Mouse (Mus musculus): ENCODE data around the gene Tmcc3. TPM values are rescaled to one million over a fixed set of nuclear protein-coding genes. Genes with fewer than 3 reads are reported as not detected.
A peak's percentile ranks its signal among the peaks of the same experiment; 100 is the strongest.
"Not testable (repeated sequence)": the region's sequence is repeated elsewhere in the genome, so short reads cannot be mapped to it uniquely, and the experiment has no call there.

Tmcc3 gene
- total RNA-seq, 2 experiments from 2014 or later, result 16.3 to 21.6 TPM

- TF ChIP-seq CTCF (IDR thresholded peaks at IDR 0.05), result no peak
- peak overlapping the region; percentile 74 for H3K27ac ChIP-seq
- intact Hi-C loops (cut with DNase I), result loop anchor here (2.0 kb wide), 1 partner anchor 19 kb away; no protein-coding TSS in a partner anchor
- peak overlapping the region; percentile 47 for H3K4me3 ChIP-seq
- no peak for DNase-seq
Observed at GRCm38 (mm10) chr10:94525784-94526183, 214.0 kb downstream of the Tmcc3 start.

GRCm38 (mm10) chr10:94526834-94527233, 215.1 kb downstream of the Tmcc3 start:
- no peak for DNase-seq
- no peak for TF ChIP-seq CTCF (IDR thresholded peaks at IDR 0.05)
- Histone ChIP-seq H3K4me3 (no peak overlapping the region), H3K27ac (peak overlapping the region; percentile 74; the same call in 1 of the 2 replicates)
- intact Hi-C loops (cut with DNase I), result loop anchor here (2.0 kb wide), 1 partner anchor 18 kb away; no protein-coding TSS in a partner anchor

- Histone ChIP-seq H3K27ac (no peak overlapping the region; the same call in 1 of the 2 replicates), H3K4me3 (no peak overlapping the region)
- intact Hi-C loops (cut with DNase I), result loop anchor here (2.0 kb wide), 1 partner anchor 18 kb away; no protein-coding TSS in a partner anchor
- no peak for TF ChIP-seq CTCF (IDR thresholded peaks at IDR 0.05)
- no peak for DNase-seq
Observed at GRCm38 (mm10) chr10:94527248-94527647, 215.5 kb downstream of the Tmcc3 start.

GRCm38 (mm10) chr10:94530079-94530478, 218.3 kb downstream of the Tmcc3 start:
- TF ChIP-seq CTCF (IDR thresholded peaks at IDR 0.05), result no peak
- DNase-seq, result no peak
- Histone ChIP-seq H3K27ac (no peak overlapping the region), H3K4me3 (no peak overlapping the region)
- intact Hi-C loops (cut with DNase I), result no loop called here

- Histone ChIP-seq H3K27ac (no peak overlapping the region), H3K4me3 (no peak overlapping the region)
- no peak for DNase-seq
- intact Hi-C loops (cut with DNase I), result no loop called here
- TF ChIP-seq CTCF (IDR thresholded peaks at IDR 0.05), result no peak
Observed at GRCm38 (mm10) chr10:94531482-94531881, 219.7 kb downstream of the Tmcc3 start.

- intact Hi-C loops (cut with DNase I), result no loop called here
- no peak overlapping the region for H3K4me3 ChIP-seq
- H3K27ac ChIP-seq, result no peak overlapping the region
- DNase-seq, result no peak
- TF ChIP-seq CTCF (IDR thresholded peaks at IDR 0.05), result no peak
Observed at GRCm38 (mm10) chr10:94533081-94533724, 221.5 kb downstream of the Tmcc3 start.

- intact Hi-C loops (cut with DNase I), result not testable (repeated sequence)
Observed at GRCm38 (mm10) chr10:94538623-94539022, 226.9 kb downstream of the Tmcc3 start.

GRCm38 (mm10) chr10:94540241-94540640, 228.5 kb downstream of the Tmcc3 start:
- no peak overlapping the region for H3K4me3 ChIP-seq
- DNase-seq, result no peak
- H3K27ac ChIP-seq, result no peak overlapping the region
- intact Hi-C loops (cut with DNase I), result no loop called here
- no peak for TF ChIP-seq CTCF (IDR thresholded peaks at IDR 0.05)

More at GRCm38 (mm10) chr10:94538623-94539022, 226.9 kb downstream of the Tmcc3 start:
- H3K27ac ChIP-seq, H3K4me3 ChIP-seq, DNase-seq: not testable (repeated sequence)

GRCm38 (mm10) chr10:94543956-94544355, 232.2 kb downstream of the Tmcc3 start:
- H3K4me3 ChIP-seq, result peak overlapping the region; percentile 26
- intact Hi-C loops (cut with DNase I), result loop anchor here (2.0 kb wide), 1 partner anchor 17 kb away; no protein-coding TSS in a partner anchor
- H3K27ac ChIP-seq, result peak overlapping the region; percentile 49
- no peak for TF ChIP-seq CTCF (IDR thresholded peaks at IDR 0.05)
- no peak for DNase-seq

GRCm38 (mm10) chr10:94544803-94545202, 233.1 kb downstream of the Tmcc3 start:
- intact Hi-C loops (cut with DNase I), result loop anchor here (2.0 kb wide), 1 partner anchor 18 kb away; no protein-coding TSS in a partner anchor
- DNase-seq, result no peak
- TF ChIP-seq CTCF (IDR thresholded peaks at IDR 0.05), result no peak
- peak overlapping the region; percentile 68 for H3K4me3 ChIP-seq
- H3K27ac ChIP-seq, result peak overlapping the region; percentile 87

- peak; percentile 58 for DNase-seq
- intact Hi-C loops (cut with DNase I), result loop anchor here (2.0 kb wide), 1 partner anchor 19 kb away; no protein-coding TSS in a partner anchor
- no peak for TF ChIP-seq CTCF (IDR thresholded peaks at IDR 0.05)
- peak overlapping the region; percentile 68 for H3K4me3 ChIP-seq
- H3K27ac ChIP-seq, result peak overlapping the region; percentile 87
Observed at GRCm38 (mm10) chr10:94545259-94546019, 233.7 kb downstream of the Tmcc3 start.

- peak overlapping the region; percentile 87; the same call in 1 of the 2 replicates for H3K27ac ChIP-seq
- no peak for DNase-seq
- no peak overlapping the region for H3K4me3 ChIP-seq
- intact Hi-C loops (cut with DNase I), result no loop called here
- no peak for TF ChIP-seq CTCF (IDR thresholded peaks at IDR 0.05)
Observed at GRCm38 (mm10) chr10:94546617-94547016, 234.9 kb downstream of the Tmcc3 start.
